Mouse (Mus musculus): ENCODE data around the gene Tmem170b. TPM values are rescaled to one million over a fixed set of nuclear protein-coding genes. Genes with fewer than 3 reads are reported as not detected.
A peak's percentile ranks its signal among the peaks of the same experiment; 100 is the strongest.

Tmem170b gene
- polyA plus RNA-seq, 1 experiment = 1.1 TPM

- Histone ChIP-seq H3K36me3 (ENCODE audit: control insufficient read depth, insufficient read depth) (no peaks in the 10 kb centered on the region), H3K4me3 (no peak overlapping the region), H3K27me3 (ENCODE audit: control insufficient read depth, insufficient read depth, insufficient read length) (no peaks in the 10 kb centered on the region), H3ac (ENCODE audit: control insufficient read depth, insufficient read length) (no peak overlapping the region), H3K4me2 (ENCODE audit: low read depth) (peak overlapping the region; percentile 39), H3K79me2 (ENCODE audit: control insufficient read depth, insufficient read depth) (no peaks in the 10 kb centered on the region)
- TF ChIP-seq POLR2A (IDR thresholded peaks at IDR 0.05; ENCODE audit: insufficient read length, low read depth) = no peak
- TF ChIP-seq TCF3 (IDR thresholded peaks at IDR 0.05; ENCODE audit: insufficient read length, low read depth) = peak; percentile 61
- TF ChIP-seq MYOG (IDR thresholded peaks at IDR 0.05; ENCODE audit: control insufficient read depth in 1 of 3, insufficient read depth in 1 of 3, insufficient read length in 2 of 3, low read depth in 2 of 3) = peak; percentile 49 to 93 (median 80)
- TF ChIP-seq SRF (IDR thresholded peaks at IDR 0.05; ENCODE audit: control insufficient read depth, insufficient read length, low read depth) = peak; percentile 96
- no peak for TF ChIP-seq E2F4 (IDR thresholded peaks at IDR 0.05; ENCODE audit: insufficient read depth)
- TF ChIP-seq REST (IDR thresholded peaks at IDR 0.05; ENCODE audit: insufficient read depth, insufficient read length) = no peak
- TF ChIP-seq MYOD1 (IDR thresholded peaks at IDR 0.05; ENCODE audit: control insufficient read depth in 1 of 3, insufficient read length in 2 of 3, low read depth in 2 of 3) = peak in 2 of 3 experiments; percentile 85 to 94
- TF ChIP-seq CEBPB (IDR thresholded peaks at IDR 0.05; ENCODE audit: insufficient read depth, poor library complexity, severe bottlenecking) = no peak
- no peak for TF ChIP-seq USF1 (IDR thresholded peaks at IDR 0.05; ENCODE audit: low read depth)
- no peak for TF ChIP-seq POLR2AphosphoS2 (IDR thresholded peaks at IDR 0.05; ENCODE audit: insufficient read length, low read depth)
- peak; percentile 32 for TF ChIP-seq TCF12 (IDR thresholded peaks at IDR 0.05; ENCODE audit: insufficient read depth, poor library complexity, severe bottlenecking)
- TF ChIP-seq MAX (IDR thresholded peaks at IDR 0.05; ENCODE audit: low read depth) = no peak
These were observed 38.1 kb downstream of the Tmem170b start for GRCm38 (mm10) chr13:41643798-41644197.

- Histone ChIP-seq H3K27me3 (ENCODE audit: control insufficient read depth, insufficient read depth, insufficient read length) (no peaks in the 10 kb centered on the region), H3K4me3 (no peak overlapping the region), H3K36me3 (ENCODE audit: control insufficient read depth, insufficient read depth) (no peaks in the 10 kb centered on the region), H3ac (ENCODE audit: control insufficient read depth, insufficient read length) (no peak overlapping the region), H3K79me2 (ENCODE audit: control insufficient read depth, insufficient read depth) (no peaks in the 10 kb centered on the region), H3K4me2 (ENCODE audit: low read depth) (no peak overlapping the region)
- no peak for TF ChIP-seq CEBPB (IDR thresholded peaks at IDR 0.05; ENCODE audit: insufficient read depth, poor library complexity, severe bottlenecking)
- no peak for TF ChIP-seq E2F4 (IDR thresholded peaks at IDR 0.05; ENCODE audit: insufficient read depth)
- no peak for TF ChIP-seq REST (IDR thresholded peaks at IDR 0.05; ENCODE audit: insufficient read depth, insufficient read length)
- no peak for TF ChIP-seq POLR2A (IDR thresholded peaks at IDR 0.05; ENCODE audit: insufficient read length, low read depth)
- no peak for TF ChIP-seq SRF (IDR thresholded peaks at IDR 0.05; ENCODE audit: control insufficient read depth, insufficient read length, low read depth)
- no peak for TF ChIP-seq POLR2AphosphoS2 (IDR thresholded peaks at IDR 0.05; ENCODE audit: insufficient read length, low read depth)
- no peak for TF ChIP-seq MAX (IDR thresholded peaks at IDR 0.05; ENCODE audit: low read depth)
- no peak for TF ChIP-seq TCF3 (IDR thresholded peaks at IDR 0.05; ENCODE audit: insufficient read length, low read depth)
- no peak for TF ChIP-seq USF1 (IDR thresholded peaks at IDR 0.05; ENCODE audit: low read depth)
- no peak for TF ChIP-seq MYOG (IDR thresholded peaks at IDR 0.05; ENCODE audit: control insufficient read depth in 1 of 3, insufficient read depth in 1 of 3, insufficient read length in 2 of 3, low read depth in 2 of 3)
- TF ChIP-seq MYOD1 (IDR thresholded peaks at IDR 0.05; ENCODE audit: control insufficient read depth in 1 of 3, insufficient read length in 2 of 3, low read depth in 2 of 3) = no peak
- TF ChIP-seq TCF12 (IDR thresholded peaks at IDR 0.05; ENCODE audit: insufficient read depth, poor library complexity, severe bottlenecking) = no peak
These were observed 39.1 kb downstream of the Tmem170b start for GRCm38 (mm10) chr13:41644591-41645482.

- Histone ChIP-seq H3K79me2 (ENCODE audit: control insufficient read depth, insufficient read depth) (no peaks in the 10 kb centered on the region), H3K27me3 (ENCODE audit: control insufficient read depth, insufficient read depth, insufficient read length) (no peaks in the 10 kb centered on the region), H3K4me3 (no peak overlapping the region), H3K36me3 (ENCODE audit: control insufficient read depth, insufficient read depth) (no peaks in the 10 kb centered on the region), H3K4me2 (ENCODE audit: low read depth) (no peak overlapping the region), H3ac (ENCODE audit: control insufficient read depth, insufficient read length) (no peak overlapping the region)
- no peak for TF ChIP-seq POLR2A (IDR thresholded peaks at IDR 0.05; ENCODE audit: insufficient read length, low read depth)
- peak in 1 of 3 experiments; percentile 58 for TF ChIP-seq MYOD1 (IDR thresholded peaks at IDR 0.05; ENCODE audit: control insufficient read depth in 1 of 3, insufficient read length in 2 of 3, low read depth in 2 of 3)
These were observed 39.8 kb downstream of the Tmem170b start for GRCm38 (mm10) chr13:41645483-41645859.

- TF ChIP-seq POLR2A (IDR thresholded peaks at IDR 0.05; ENCODE audit: insufficient read length, low read depth) (no peak), MYOD1 (IDR thresholded peaks at IDR 0.05; ENCODE audit: control insufficient read depth in 1 of 3, insufficient read length in 2 of 3, low read depth in 2 of 3) (no peak), REST (IDR thresholded peaks at IDR 0.05; ENCODE audit: insufficient read depth, insufficient read length) (no peak), TCF3 (IDR thresholded peaks at IDR 0.05; ENCODE audit: insufficient read length, low read depth) (no peak), SRF (IDR thresholded peaks at IDR 0.05; ENCODE audit: control insufficient read depth, insufficient read length, low read depth) (no peak), E2F4 (IDR thresholded peaks at IDR 0.05; ENCODE audit: insufficient read depth) (no peak), CEBPB (IDR thresholded peaks at IDR 0.05; ENCODE audit: insufficient read depth, poor library complexity, severe bottlenecking) (no peak), POLR2AphosphoS2 (IDR thresholded peaks at IDR 0.05; ENCODE audit: insufficient read length, low read depth) (no peak), TCF12 (IDR thresholded peaks at IDR 0.05; ENCODE audit: insufficient read depth, poor library complexity, severe bottlenecking) (no peak), MYOG (IDR thresholded peaks at IDR 0.05; ENCODE audit: control insufficient read depth in 1 of 3, insufficient read depth in 1 of 3, insufficient read length in 2 of 3, low read depth in 2 of 3) (no peak), USF1 (IDR thresholded peaks at IDR 0.05; ENCODE audit: low read depth) (no peak)
- Histone ChIP-seq H3K4me3 (no peak overlapping the region), H3K4me2 (ENCODE audit: low read depth) (no peak overlapping the region)
These were observed 42.3 kb downstream of the Tmem170b start for GRCm38 (mm10) chr13:41647976-41648375.

More at GRCm38 (mm10) chr13:41647976-41648375, 42.3 kb downstream of the Tmem170b start:
- Histone ChIP-seq H3ac (ENCODE audit: control insufficient read depth, insufficient read length) (no peak overlapping the region), H3K36me3 (ENCODE audit: control insufficient read depth, insufficient read depth) (no peaks in the 10 kb centered on the region), H3K79me2 (ENCODE audit: control insufficient read depth, insufficient read depth) (no peaks in the 10 kb centered on the region), H3K27me3 (ENCODE audit: control insufficient read depth, insufficient read depth, insufficient read length) (no peaks in the 10 kb centered on the region)
